Mouse (Mus musculus): ENCODE data around the gene Dmc1.

Gene Dmc1

GRCm38 (mm10) chr15:79559649-79560048 lies 45.3 kb downstream of the Dmc1 start:
- DNase-seq: no peak

DNA sequence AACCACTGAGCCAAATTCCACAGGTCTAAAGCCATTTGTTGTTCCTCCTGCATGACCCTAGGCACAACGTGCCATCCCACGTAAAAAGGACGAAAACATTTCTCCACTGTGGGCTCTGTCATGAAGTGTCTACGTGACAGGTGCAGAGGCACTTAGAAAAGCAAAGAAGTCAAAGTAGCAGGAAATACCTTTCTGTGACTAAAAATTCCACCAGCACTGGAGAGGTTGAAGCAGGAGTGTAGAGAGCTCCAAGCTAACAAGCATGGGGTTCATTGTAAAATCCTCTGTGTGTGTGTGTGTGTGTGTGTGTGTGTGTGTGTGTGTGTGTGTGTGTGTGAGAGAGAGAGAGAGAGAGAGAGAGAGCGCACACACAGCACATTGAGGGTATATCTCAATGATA lies 52.3 kb downstream of the Dmc1 start:
- no peak for DNase-seq

DNA sequence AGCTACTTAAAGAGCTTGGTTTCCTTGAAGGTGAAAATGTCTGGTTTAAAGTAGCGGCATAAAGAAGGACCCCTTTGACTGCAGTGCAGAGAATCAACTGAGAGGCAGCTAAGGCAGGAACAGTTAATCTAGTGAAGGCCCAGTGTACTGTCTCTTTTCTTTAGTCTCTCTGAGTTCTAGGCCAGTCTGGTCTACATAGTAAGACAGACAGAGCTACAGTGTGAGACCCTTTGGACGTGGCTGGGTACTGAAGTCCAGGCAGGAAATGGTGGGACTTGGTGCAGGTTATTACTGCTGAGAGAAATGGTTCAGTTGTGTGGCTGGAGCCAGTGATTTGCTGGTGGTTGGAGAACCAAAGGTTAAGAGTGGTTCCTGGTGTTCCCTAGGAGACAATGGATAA lies 56.7 kb downstream of the Dmc1 start:
- DNase-seq: no peak

GRCm38 (mm10) chr15:79547289-79547820 lies 57.6 kb downstream of the Dmc1 start:
- DNase-seq: peak; percentile 23

- DNase-seq: peak; percentile 95
These were observed 58.3 kb downstream of the Dmc1 start, which contains the start of gene Ddx17 for GRCm38 (mm10) chr15:79546410-79547288. Gene Ddx17, minus strand, starts transcription at chr15:79546741.

DNA sequence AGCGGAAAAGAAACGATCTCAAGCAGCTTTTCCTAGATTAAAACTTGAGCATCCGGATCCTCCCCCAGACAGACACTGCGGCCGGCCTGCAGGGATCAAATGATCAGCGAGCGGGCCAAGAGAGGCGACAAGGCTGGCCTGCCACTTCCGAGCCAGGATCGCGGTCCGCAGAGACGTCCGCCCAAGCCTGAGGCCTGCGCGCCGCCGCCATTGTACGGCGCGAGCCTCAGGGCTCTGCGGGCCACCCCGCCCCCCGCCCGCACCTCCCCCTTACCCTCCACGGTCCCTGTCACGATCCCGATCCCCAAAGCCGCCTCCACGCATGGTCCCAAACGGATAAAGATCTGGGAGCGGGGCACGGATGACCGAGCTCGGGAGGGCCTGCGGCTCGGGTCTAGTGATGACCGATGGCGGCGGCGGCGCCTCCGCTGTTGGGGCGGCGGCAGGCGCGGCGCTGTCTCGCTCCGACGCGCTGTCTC lies 58.9 kb downstream of the Dmc1 start:
- DNase-seq: peak; percentile 68

- no peak for DNase-seq
These were observed 59.4 kb downstream of the Dmc1 start for GRCm38 (mm10) chr15:79545496-79545895.

GRCm38 (mm10) chr15:79543968-79544367 lies 60.9 kb downstream of the Dmc1 start:
- no peak for DNase-seq

DNA sequence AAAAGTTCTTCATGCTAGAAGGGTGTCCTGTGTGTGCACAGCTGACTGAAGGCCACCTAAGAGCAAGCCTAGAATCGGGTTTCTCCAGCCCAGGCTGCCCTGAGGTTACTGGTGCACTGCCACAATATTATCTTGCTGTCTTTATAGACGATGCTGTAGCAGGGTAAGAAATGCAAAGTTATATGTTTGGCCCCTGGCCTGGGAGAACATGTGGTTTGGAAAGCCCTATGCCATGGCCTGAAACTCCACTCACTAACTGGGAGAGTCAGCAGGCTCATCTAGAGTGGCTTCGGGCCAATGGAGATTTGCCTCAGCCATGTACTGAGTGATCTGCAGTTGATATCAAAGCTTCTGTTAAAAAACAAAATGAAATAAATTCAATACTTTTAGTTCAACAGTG lies 71.1 kb downstream of the Dmc1 start:
- DNase-seq: no peak

DNA sequence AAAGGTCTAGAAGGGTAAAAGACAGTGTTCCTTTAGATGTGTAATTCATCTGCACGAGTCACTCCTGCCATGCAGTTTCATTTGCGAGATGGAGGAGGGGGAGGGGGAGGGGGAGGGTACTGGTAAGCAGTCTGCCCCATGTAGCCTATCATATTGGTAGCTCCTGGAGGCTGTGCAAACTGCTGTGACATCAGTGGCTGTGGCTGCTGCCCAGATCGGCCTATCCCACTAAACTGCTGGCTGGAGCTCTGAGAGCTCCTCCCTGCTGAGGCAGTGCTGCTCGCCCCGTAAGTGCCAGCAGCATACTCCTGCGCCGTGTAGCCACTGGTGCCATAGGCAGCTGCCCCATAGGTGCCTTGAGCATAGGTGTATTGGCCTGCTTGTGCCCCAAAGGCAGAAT lies 75.0 kb downstream of the Dmc1 start:
- no peak for DNase-seq

- DNase-seq: no peak
These were observed 76.8 kb downstream of the Dmc1 start for GRCm38 (mm10) chr15:79527991-79528639.

- no peak for DNase-seq
These were observed 77.7 kb downstream of the Dmc1 start for GRCm38 (mm10) chr15:79527192-79527591.

DNA sequence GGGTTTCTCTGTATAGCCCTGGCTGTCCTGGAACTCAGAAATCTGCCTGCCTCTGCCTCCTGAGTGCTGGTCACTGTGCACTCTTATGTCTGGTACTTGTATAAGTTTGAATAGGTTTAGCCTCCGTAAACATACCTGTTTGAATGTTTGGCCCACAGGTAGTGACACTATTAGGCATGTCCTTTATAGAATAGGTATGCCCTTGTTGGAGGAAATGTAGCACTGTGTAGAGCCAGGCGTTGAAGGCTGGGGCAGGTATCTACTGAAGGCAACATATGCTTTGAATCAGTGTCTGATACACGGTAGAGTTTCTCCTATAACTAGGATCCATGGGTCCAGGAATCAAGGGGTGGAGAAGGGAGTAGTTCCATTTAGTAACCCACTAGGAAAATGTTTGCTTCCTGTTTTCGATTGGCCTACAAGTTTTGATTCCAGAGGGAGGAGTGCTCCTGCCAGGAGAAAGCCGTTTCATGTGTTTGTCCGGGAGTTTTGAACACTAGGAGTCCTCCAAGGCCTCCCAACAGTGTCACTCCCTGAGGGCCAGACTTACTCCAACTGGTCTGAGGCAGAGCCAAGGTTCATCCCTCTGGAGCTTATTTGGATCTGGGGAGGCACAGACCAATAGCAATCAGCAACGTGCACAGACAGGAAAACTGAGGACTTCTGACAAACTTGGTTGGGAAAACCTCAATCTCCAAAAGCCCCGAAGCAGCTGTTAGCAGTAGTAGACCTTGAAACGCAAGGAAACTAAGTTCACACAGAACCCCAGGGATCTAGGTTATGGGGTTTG lies 78.7 kb downstream of the Dmc1 start:
- DNase-seq: no peak

- DNase-seq: no peak
These were observed 79.3 kb downstream of the Dmc1 start for GRCm38 (mm10) chr15:79525564-79525963.

- DNase-seq: no peak
These were observed 85.3 kb downstream of the Dmc1 start for GRCm38 (mm10) chr15:79519400-79520220.

- no peak for DNase-seq
These were observed 86.3 kb downstream of the Dmc1 start for GRCm38 (mm10) chr15:79518571-79518970.

DNA sequence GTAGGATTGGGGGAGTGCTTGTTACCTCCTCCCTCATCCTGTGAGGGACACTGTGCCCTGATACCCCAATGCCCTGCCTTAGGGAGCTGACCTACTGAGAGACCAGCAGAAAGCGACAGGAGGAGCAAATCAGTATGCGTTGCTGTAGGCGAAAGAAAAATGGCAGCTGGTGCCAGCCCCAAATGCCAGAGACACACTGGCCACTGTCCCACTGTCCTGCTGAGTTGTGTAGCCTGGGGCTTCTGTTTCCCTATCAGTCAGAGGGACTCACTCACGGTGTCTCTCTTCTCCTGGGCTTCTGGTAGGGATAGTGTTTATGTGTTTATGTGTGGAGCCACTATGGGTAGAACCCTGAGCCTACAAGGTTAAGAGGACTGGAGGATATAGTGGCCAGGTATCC lies 87.2 kb downstream of the Dmc1 start:
- no peak for DNase-seq

DNA sequence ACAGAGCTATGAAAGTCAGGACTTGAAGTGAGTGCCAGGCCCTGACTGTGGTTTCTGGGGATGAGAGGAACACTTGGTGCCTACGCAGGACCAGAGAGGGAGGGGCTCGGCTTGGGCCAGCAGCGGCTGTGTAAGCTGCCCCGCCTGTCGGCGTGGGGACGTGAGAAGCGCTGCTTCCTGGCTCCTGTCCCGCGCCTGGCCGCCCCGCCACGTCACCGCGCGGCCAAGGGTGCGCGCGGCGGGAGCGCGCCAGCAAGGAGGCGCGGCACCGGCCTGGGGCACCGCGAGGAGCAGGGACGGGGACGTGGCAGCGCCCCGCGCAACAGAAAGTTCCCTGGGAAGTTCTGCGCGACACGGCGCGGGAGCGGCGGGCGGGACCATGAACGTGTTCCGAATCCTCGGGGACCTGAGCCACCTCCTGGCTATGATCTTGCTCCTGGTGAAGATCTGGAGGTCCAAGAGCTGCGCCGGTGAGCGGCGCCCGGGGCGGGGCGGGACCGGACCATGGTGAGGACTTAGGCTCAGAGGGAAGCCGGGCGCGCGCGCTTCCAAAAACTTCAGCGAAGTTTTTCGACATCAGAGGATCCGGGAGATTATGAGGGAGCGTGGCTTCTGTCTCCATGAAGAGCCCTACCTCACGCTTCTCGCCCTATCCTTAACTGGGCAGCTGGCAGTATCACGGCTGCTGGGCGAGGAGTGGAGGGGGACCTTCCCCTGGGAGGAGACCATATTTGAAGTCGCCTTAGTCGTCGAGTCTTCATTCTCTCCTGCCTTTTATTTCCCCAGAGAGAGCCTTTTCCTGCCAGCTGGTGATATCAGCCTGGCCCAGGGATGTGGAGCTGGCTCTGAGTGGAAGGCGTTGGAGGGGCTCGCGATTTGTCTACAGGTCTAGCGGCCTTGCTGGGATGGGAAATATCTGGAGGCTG lies 88.5 kb downstream of the Dmc1 start, which contains the start of gene Kdelr3:
Kdelr3 (plus strand) TSS at position 241 of the 926 bp plus-strand sequence.
- DNase-seq: peak; percentile 41

DNA sequence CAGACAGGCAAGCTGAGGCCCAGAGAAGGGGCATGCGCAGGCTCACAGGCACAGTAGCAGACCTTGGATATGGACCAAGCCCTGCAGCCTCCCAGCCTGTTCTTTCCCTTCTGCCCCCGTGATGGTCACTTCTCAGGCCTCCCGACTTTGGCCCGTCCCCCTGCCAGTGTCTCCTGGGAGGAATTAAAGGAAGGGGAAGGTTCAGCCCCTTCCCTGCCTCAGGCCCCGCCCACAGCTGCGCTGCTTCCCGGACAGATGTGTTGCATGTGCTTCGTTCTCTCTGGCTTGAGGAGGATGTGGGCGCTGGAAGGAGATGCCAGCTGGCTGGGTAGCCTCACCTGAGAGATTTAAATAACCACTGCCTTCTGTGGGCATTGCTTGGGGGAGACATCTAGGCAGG lies 91.0 kb downstream of the Dmc1 start:
- DNase-seq: no peak

DNA sequence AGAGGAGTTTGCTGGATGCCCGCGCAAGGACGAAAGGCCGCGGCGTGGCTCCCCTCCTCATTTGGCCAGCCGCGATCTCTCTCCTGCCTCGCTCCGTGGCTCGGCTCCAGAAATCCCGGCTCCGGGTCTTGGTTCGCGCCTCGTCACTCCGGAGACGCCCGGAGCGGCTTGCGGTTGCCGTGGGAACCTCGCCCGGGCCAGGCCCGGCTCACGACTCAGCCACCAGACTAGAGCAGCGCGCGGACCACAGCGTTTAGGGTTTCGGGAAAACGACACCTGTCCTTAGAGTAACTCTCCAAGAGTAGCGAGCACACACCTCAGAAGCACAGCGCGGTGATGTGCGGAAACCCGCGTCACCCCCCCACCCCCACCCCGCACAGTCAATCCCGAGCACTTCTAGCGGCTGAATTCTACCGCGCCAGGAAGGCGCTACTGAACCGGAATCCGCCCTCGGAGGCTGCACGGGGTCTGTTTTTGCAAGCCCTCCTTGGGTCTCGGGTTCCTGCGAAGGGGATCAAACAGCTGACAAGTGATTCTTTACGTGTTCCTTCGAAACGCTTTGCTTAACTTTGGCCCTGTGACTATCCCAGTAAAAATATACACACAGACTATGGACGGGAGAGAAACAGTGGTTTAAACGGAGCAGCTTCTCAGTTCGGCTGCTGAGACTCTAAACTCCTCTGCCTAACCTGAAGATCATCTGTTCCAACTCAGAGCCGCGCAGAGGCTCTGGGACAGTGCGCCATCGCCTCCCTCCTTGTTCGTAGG lies 93.2 kb downstream of the Dmc1 start:
- DNase-seq: peak; percentile 62

Data from kidney, adult 11 months (tissue).